Mouse (Mus musculus): ENCODE results near the gene Sema4g.

DNA sequence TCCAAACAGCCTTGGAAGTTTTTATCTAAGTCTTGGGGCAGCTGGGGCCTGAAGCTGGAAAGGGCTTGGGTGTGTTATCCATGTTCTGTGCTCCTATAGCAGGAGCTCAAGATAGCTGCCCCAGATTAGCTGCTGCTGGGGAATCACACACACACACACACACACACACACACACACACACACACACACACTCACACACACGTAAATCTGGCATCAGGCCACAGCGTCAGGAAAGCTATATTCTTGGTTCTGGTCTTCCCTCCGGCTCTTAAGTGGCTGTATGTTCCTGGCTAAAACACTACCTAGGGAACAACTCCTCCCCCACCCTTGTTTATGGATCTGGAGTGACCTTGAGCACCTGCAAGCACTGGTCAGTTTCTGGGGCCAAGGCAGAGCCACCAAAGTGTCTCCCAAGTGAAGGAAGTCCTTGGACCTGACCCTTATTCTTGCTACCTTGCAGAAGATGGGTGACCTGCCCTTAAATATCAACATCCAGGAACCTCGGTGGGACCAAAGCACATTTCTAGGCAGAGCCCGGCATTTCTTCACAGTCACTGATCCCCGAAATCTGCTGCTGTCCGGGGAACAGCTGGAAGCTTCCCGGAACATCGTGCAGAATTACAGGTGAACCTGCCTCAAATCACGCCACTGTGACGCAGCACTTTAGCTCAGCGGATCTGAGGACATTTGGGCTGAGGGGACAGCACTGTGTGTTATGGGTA, 59.9 kb downstream of the Sema4g start:
- TF ChIP-seq CTCF (IDR thresholded peaks at IDR 0.05; ENCODE audit: low read depth) (no peak), EP300 (IDR thresholded peaks at IDR 0.05; ENCODE audit: low read depth) (no peak)
